Mouse (Mus musculus) embryo, embryonic 11.5 days (tissue): Measurements from ENCODE around the gene Lyl1.
"Not testable (repeated sequence)": the region's sequence is repeated elsewhere in the genome, so short reads cannot be mapped to it uniquely, and the experiment has no call there.

Experiments used
- DNase-seq: peaks from one replicate; pipeline ENCODE4 v3.0.0-alpha.2; 2012; ENCODE audit warnings: low read depth, low spot score

Gene Lyl1

GRCm38 (mm10) chr8:84668731-84669485, 32.3 kb upstream of the Lyl1 start:
- DNase-seq = no peak

- not testable (repeated sequence) for DNase-seq
Observed at GRCm38 (mm10) chr8:84670295-84671006, 30.8 kb upstream of the Lyl1 start.

- no peak for DNase-seq
Observed at GRCm38 (mm10) chr8:84677305-84677704, 24.0 kb upstream of the Lyl1 start.

- DNase-seq = no peak
Observed at GRCm38 (mm10) chr8:84681476-84681875, 19.8 kb upstream of the Lyl1 start.

GRCm38 (mm10) chr8:84682257-84682656, 19.0 kb upstream of the Lyl1 start:
- DNase-seq = no peak

GRCm38 (mm10) chr8:84684537-84684936, 16.7 kb upstream of the Lyl1 start:
- DNase-seq = no peak

GRCm38 (mm10) chr8:84686191-84687002, 14.9 kb upstream of the Lyl1 start, which contains the start of gene Trmt1:
Trmt1 (plus strand) TSS chr8:84686307.
- no peak for DNase-seq

GRCm38 (mm10) chr8:84687003-84687704, 14.1 kb upstream of the Lyl1 start:
- no peak for DNase-seq

- DNase-seq = peak; percentile 82
Observed at GRCm38 (mm10) chr8:84687705-84688100, 13.6 kb upstream of the Lyl1 start, which contains the start of gene Nacc1. Nacc1 (minus strand) TSS chr8:84687862.

GRCm38 (mm10) chr8:84689091-84689915, 12.0 kb upstream of the Lyl1 start:
- peak; percentile 81 for DNase-seq

GRCm38 (mm10) chr8:84693332-84693731, 7.9 kb upstream of the Lyl1 start:
- no peak for DNase-seq

- no peak for DNase-seq
Observed at GRCm38 (mm10) chr8:84695140-84695539, 6.1 kb upstream of the Lyl1 start.

- no peak for DNase-seq
Observed at GRCm38 (mm10) chr8:84697166-84698130, 3.8 kb upstream of the Lyl1 start.

- no peak for DNase-seq
Observed at GRCm38 (mm10) chr8:84698288-84698687, 3.0 kb upstream of the Lyl1 start.

- no peak for DNase-seq
Observed at GRCm38 (mm10) chr8:84698929-84699401, 2.3 kb upstream of the Lyl1 start.

- DNase-seq = no peak
Observed at GRCm38 (mm10) chr8:84699861-84700322, 1.4 kb upstream of the Lyl1 start.

GRCm38 (mm10) chr8:84700526-84700925, 731 bp upstream of the Lyl1 start:
- DNase-seq = no peak

GRCm38 (mm10) chr8:84702561-84702960, 1.3 kb downstream of the Lyl1 start:
- no peak for DNase-seq

GRCm38 (mm10) chr8:84702963-84703465, 1.8 kb downstream of the Lyl1 start:
- DNase-seq = no peak
